ENCODE assay signal across 23 mouse cellular contexts in the genomic region with DNA sequence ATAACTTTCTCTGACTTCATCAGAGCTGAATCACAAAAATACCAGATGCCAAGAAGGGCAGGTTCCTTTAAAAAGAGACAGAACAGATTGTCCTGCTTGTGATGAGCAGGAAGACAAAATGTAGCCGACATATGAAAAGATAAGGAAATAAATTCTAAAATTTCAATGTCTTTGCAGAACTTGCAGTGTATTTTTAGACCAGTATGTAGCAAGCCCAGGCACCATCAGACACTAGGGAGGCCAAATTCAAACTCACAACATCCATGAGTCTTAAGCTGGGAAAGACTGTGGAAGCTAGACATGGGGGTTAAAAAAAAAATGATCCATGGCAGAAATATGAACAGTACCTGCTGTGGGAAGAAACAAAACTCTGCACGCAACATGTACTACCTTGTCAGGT.
"Had no signal": no experiment of that assay in that cellular context is flagged by ENCODE, and none has a peak within 500 bp of the region (broad histone marks: within the 10 kb centered on the region; RNA-seq: fewer than 3 reads in every experiment).

No protein-coding gene starts in this region.

- DNase-seq: gastrocnemius, adult 2 months; gastrocnemius, postnatal 10 days; gastrocnemius, postnatal 25 days; heart, adult 18-20 months; heart, postnatal 10 days; heart, postnatal 36 days; kidney, adult 18-20 months; kidney, adult 8-10 months; kidney, postnatal 10 days; kidney, postnatal 25 days; kidney, postnatal 4 days; liver; liver, embryonic 13.5 days had no signal

- H3K27ac ChIP-seq: gastrocnemius, adult 2 months; heart, embryonic 10.5 days; hindbrain, embryonic 14.5 days; intestine, embryonic 15.5 days; limb, embryonic 10.5 days; limb, embryonic 12.5 days; liver, embryonic 13.5 days; liver, embryonic 15.5 days had no signal

- H3K4me3 ChIP-seq: gastrocnemius, adult 2 months; heart, embryonic 10.5 days; heart, embryonic 12.5 days; intestine, embryonic 15.5 days; limb, embryonic 10.5 days; limb, embryonic 12.5 days; liver, embryonic 13.5 days; liver, embryonic 15.5 days had no signal

- ATAC-seq: hindbrain, embryonic 16.5 days; inflammation-experienced regulatory T-cells, adult 6 months; intestine, embryonic 15.5 days; intestine, postnatal 0 days had no signal
